Mouse (Mus musculus): Measurements from ENCODE around the gene Cpm.

GRCm38 (mm10) chr10:117627616-117627930, 1.7 kb upstream of the Cpm start:
- TF ChIP-seq CTCF (IDR thresholded peaks at IDR 0.05), result no peak
- no peak for TF ChIP-seq POLR2A (IDR thresholded peaks at IDR 0.05; ENCODE audit: insufficient read depth, low read depth, low read length)
- TF ChIP-seq EP300 (IDR thresholded peaks at IDR 0.05; ENCODE audit: insufficient read depth, low read depth, low read length), result no peak

All from heart, adult 2 months (tissue).